Mouse (Mus musculus): Measurements from ENCODE around the gene Prss46. TPM values are rescaled to one million over a fixed set of nuclear protein-coding genes. Genes with fewer than 3 reads are reported as not detected.

Gene Prss46
- polyA plus RNA-seq, 1 experiment from 2014 or later: not detected

GRCm38 (mm10) chr9:110890026-110890783 lies 45.9 kb downstream of the Prss46 start:
- peak; percentile 67 for DNase-seq (ENCODE audit: low spot score)
- H3K27me3 ChIP-seq (replicated peaks; ENCODE audit: low read depth, poor library complexity, severe bottlenecking): peaks cover 17% of the 10 kb centered on the region
- peaks cover 44% of the 10 kb centered on the region for H3K4me1 ChIP-seq
- no peak overlapping the region; the same call in 1 of the 2 replicates for H3K27ac ChIP-seq (replicated peaks)
- H3K9me3 ChIP-seq: no peaks in the 10 kb centered on the region
- peak overlapping the region; percentile 28 for H3K4me3 ChIP-seq
- no peaks in the 10 kb centered on the region for H3K36me3 ChIP-seq (replicated peaks)
- WGBS: 10% methylated on average over 21 of the region's 21 CpGs

- no peak overlapping the region; the same call in 1 of the 2 replicates for H3K27ac ChIP-seq (replicated peaks)
- DNase-seq (ENCODE audit: low spot score): no peak
- H3K27me3 ChIP-seq (replicated peaks; ENCODE audit: low read depth, poor library complexity, severe bottlenecking): peaks cover 22% of the 10 kb centered on the region
- no peaks in the 10 kb centered on the region for H3K9me3 ChIP-seq
- no peak overlapping the region for H3K4me3 ChIP-seq
- peaks cover 54% of the 10 kb centered on the region for H3K4me1 ChIP-seq
- 79% methylated on average over 12 of the region's 12 CpGs for WGBS
- no peaks in the 10 kb centered on the region for H3K36me3 ChIP-seq (replicated peaks)
Measured at GRCm38 (mm10) chr9:110891077-110891828, 46.9 kb downstream of the Prss46 start.

- WGBS: 84% methylated on average over 3 of the region's 3 CpGs
- Histone ChIP-seq H3K9me3 (no peaks in the 10 kb centered on the region), H3K27ac (replicated peaks) (no peak overlapping the region), H3K36me3 (replicated peaks) (no peaks in the 10 kb centered on the region), H3K27me3 (replicated peaks; ENCODE audit: low read depth, poor library complexity, severe bottlenecking) (peaks cover 22% of the 10 kb centered on the region), H3K4me3 (no peak overlapping the region), H3K4me1 (peaks cover 61% of the 10 kb centered on the region)
- no peak for DNase-seq (ENCODE audit: low spot score)
Measured at GRCm38 (mm10) chr9:110892552-110892951, 48.2 kb downstream of the Prss46 start.

GRCm38 (mm10) chr9:110893429-110893828 lies 49.1 kb downstream of the Prss46 start:
- 67% methylated on average over 10 of the region's 10 CpGs for WGBS
- Histone ChIP-seq H3K9me3 (no peaks in the 10 kb centered on the region), H3K4me1 (peaks cover 55% of the 10 kb centered on the region), H3K27ac (replicated peaks) (no peak overlapping the region), H3K4me3 (no peak overlapping the region), H3K27me3 (replicated peaks; ENCODE audit: low read depth, poor library complexity, severe bottlenecking) (peaks cover 22% of the 10 kb centered on the region), H3K36me3 (replicated peaks) (no peaks in the 10 kb centered on the region)
- no peak for DNase-seq (ENCODE audit: low spot score)

- H3K4me3 ChIP-seq: peak overlapping the region; percentile 45; the same call in 1 of the 2 replicates
- no peaks in the 10 kb centered on the region for H3K36me3 ChIP-seq (replicated peaks)
- peak overlapping the region; percentile 65; the same call in 1 of the 2 replicates for H3K27ac ChIP-seq (replicated peaks)
- peaks cover 42% of the 10 kb centered on the region for H3K4me1 ChIP-seq
- peaks cover 26% of the 10 kb centered on the region for H3K27me3 ChIP-seq (replicated peaks; ENCODE audit: low read depth, poor library complexity, severe bottlenecking)
- 54% methylated on average over 5 of the region's 5 CpGs for WGBS
- no peaks in the 10 kb centered on the region for H3K9me3 ChIP-seq
- no peak for DNase-seq (ENCODE audit: low spot score)
Measured at GRCm38 (mm10) chr9:110895507-110895906, 51.2 kb downstream of the Prss46 start.

GRCm38 (mm10) chr9:110895994-110896393 lies 51.7 kb downstream of the Prss46 start:
- Histone ChIP-seq H3K27me3 (replicated peaks; ENCODE audit: low read depth, poor library complexity, severe bottlenecking) (peaks cover 26% of the 10 kb centered on the region), H3K9me3 (no peaks in the 10 kb centered on the region), H3K27ac (replicated peaks) (peak overlapping the region; percentile 65), H3K4me1 (peaks cover 40% of the 10 kb centered on the region), H3K4me3 (peak overlapping the region; percentile 45), H3K36me3 (replicated peaks) (no peaks in the 10 kb centered on the region)
- 15% methylated on average over 7 of the region's 7 CpGs for WGBS
- DNase-seq (ENCODE audit: low spot score): peak; percentile 37

GRCm38 (mm10) chr9:110896595-110896994 lies 52.3 kb downstream of the Prss46 start:
- no peaks in the 10 kb centered on the region for H3K36me3 ChIP-seq (replicated peaks)
- peaks cover 38% of the 10 kb centered on the region for H3K4me1 ChIP-seq
- WGBS: 3% methylated on average over 6 of the region's 6 CpGs
- peak overlapping the region; percentile 45 for H3K4me3 ChIP-seq
- peaks cover 26% of the 10 kb centered on the region for H3K27me3 ChIP-seq (replicated peaks; ENCODE audit: low read depth, poor library complexity, severe bottlenecking)
- no peaks in the 10 kb centered on the region for H3K9me3 ChIP-seq
- peak overlapping the region; percentile 65; the same call in 1 of the 2 replicates for H3K27ac ChIP-seq (replicated peaks)
- peak; percentile 82 for DNase-seq (ENCODE audit: low spot score)

- H3K4me1 ChIP-seq: peaks cover 25% of the 10 kb centered on the region
- H3K27ac ChIP-seq (replicated peaks): no peak overlapping the region
- H3K36me3 ChIP-seq (replicated peaks): no peaks in the 10 kb centered on the region
- WGBS: 69% methylated on average over 10 of the region's 10 CpGs
- no peaks in the 10 kb centered on the region for H3K9me3 ChIP-seq
- H3K4me3 ChIP-seq: no peak overlapping the region
- peaks cover 16% of the 10 kb centered on the region for H3K27me3 ChIP-seq (replicated peaks; ENCODE audit: low read depth, poor library complexity, severe bottlenecking)
- no peak for DNase-seq (ENCODE audit: low spot score)
Measured at GRCm38 (mm10) chr9:110899451-110900008, 55.2 kb downstream of the Prss46 start.

- 89% methylated on average over 6 of the region's 6 CpGs for WGBS
- H3K27me3 ChIP-seq (replicated peaks; ENCODE audit: low read depth, poor library complexity, severe bottlenecking): 0 out of 2 replicates have a peak, but pooled peaks cover 4% of the 10 kb centered on the region
- no peak for DNase-seq (ENCODE audit: low spot score)
- peaks cover 14% of the 10 kb centered on the region for H3K4me1 ChIP-seq
- no peaks in the 10 kb centered on the region for H3K9me3 ChIP-seq
- H3K36me3 ChIP-seq (replicated peaks): no peaks in the 10 kb centered on the region
- no peak overlapping the region for H3K27ac ChIP-seq (replicated peaks)
- no peak overlapping the region for H3K4me3 ChIP-seq
Measured at GRCm38 (mm10) chr9:110901204-110901603, 56.9 kb downstream of the Prss46 start.

- no peak overlapping the region for H3K4me3 ChIP-seq
- H3K9me3 ChIP-seq: no peaks in the 10 kb centered on the region
- WGBS: 90% methylated on average over 4 of the region's 4 CpGs
Measured at GRCm38 (mm10) chr9:110902271-110902670, 58.0 kb downstream of the Prss46 start.

More at GRCm38 (mm10) chr9:110902271-110902670, 58.0 kb downstream of the Prss46 start:
- H3K36me3 ChIP-seq (replicated peaks): no peaks in the 10 kb centered on the region
- no peak for DNase-seq (ENCODE audit: low spot score)
- H3K27me3 ChIP-seq (replicated peaks; ENCODE audit: low read depth, poor library complexity, severe bottlenecking): 0 out of 2 replicates have a peak, but pooled peaks cover 4% of the 10 kb centered on the region
- H3K27ac ChIP-seq (replicated peaks): no peak overlapping the region
- H3K4me1 ChIP-seq: peaks cover 3% of the 10 kb centered on the region; the same call in 1 of the 2 replicates
